Mouse (Mus musculus): Measurements from ENCODE around the gene Phex. TPM values are rescaled to one million over a fixed set of nuclear protein-coding genes. Genes with fewer than 3 reads are reported as not detected.

Phex gene
- polyA plus RNA-seq (2015; fragmentation: Nextera tagmentation; extraction: Ambion mirVana), result 0.21 and 0.29 TPM in 2 replicates

GRCm38 (mm10) chrX:157415212-157415611 lies at the start of gene Phex:
Gene Phex, minus strand, starts transcription at chrX:157415312.
- no peaks in the 10 kb centered on the region for H3K36me3 ChIP-seq (ENCODE audit: control insufficient read depth, insufficient read depth, low read length)
- no peaks in the 10 kb centered on the region for H3K27me3 ChIP-seq (replicated peaks; ENCODE audit: control insufficient read depth, insufficient read depth, low read length)
- H3K4me3 ChIP-seq (ENCODE audit: low read length), result no peak within 1 kb of the TSS
- WGBS, result 62% methylated on average over 5 of the region's 5 CpGs
- H3K9me3 ChIP-seq (ENCODE audit: control insufficient read depth, low read length), result no peaks in the 10 kb centered on the region
- no peaks in the 10 kb centered on the region for H3K4me1 ChIP-seq (ENCODE audit: control insufficient read depth, insufficient read depth, low read depth, low read length)
- ATAC-seq, result no peak
- no peak within 1 kb of the TSS for H3K27ac ChIP-seq (ENCODE audit: low read depth, low read length)
- no peak within 1 kb of the TSS for H3K9ac ChIP-seq (ENCODE audit: low read depth, low read length)
- H3K4me2 ChIP-seq (ENCODE audit: low read length), result no peak within 1 kb of the TSS

DNA sequence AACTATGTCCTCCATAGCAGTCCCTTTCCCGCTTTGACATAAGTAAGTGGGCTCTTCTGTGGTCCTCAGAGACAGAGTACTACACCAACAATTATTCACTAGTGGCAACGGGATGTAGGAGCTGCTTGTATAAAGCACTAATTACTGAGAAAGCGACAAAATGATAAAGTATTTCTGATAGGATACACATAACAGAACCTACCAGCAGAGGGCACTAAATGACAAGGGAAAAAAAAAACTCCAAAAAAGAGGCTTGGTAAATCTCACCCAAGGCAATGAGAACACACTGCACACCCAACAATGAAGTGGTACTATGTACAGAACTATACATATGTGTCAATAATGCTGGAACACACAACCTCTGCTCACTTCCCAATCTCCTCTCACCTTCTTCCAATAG lies 47.6 kb upstream of the Phex start:
- no peaks in the 10 kb centered on the region for H3K4me1 ChIP-seq (ENCODE audit: control insufficient read depth, insufficient read depth, low read depth, low read length)
- ATAC-seq, result no peak
- H3K36me3 ChIP-seq (ENCODE audit: control insufficient read depth, insufficient read depth, low read length), result no peaks in the 10 kb centered on the region
- H3K4me2 ChIP-seq (ENCODE audit: low read length), result no peak overlapping the region
- H3K4me3 ChIP-seq (ENCODE audit: low read length), result no peak overlapping the region
- WGBS, result 65% methylated on average over 3 of the region's 3 CpGs
- no peaks in the 10 kb centered on the region for H3K9me3 ChIP-seq (ENCODE audit: control insufficient read depth, low read length)
- H3K27ac ChIP-seq (ENCODE audit: low read depth, low read length), result no peak overlapping the region
- H3K27me3 ChIP-seq (replicated peaks; ENCODE audit: control insufficient read depth, insufficient read depth, low read length), result no peaks in the 10 kb centered on the region
- no peak overlapping the region for H3K9ac ChIP-seq (ENCODE audit: low read depth, low read length)

DNA sequence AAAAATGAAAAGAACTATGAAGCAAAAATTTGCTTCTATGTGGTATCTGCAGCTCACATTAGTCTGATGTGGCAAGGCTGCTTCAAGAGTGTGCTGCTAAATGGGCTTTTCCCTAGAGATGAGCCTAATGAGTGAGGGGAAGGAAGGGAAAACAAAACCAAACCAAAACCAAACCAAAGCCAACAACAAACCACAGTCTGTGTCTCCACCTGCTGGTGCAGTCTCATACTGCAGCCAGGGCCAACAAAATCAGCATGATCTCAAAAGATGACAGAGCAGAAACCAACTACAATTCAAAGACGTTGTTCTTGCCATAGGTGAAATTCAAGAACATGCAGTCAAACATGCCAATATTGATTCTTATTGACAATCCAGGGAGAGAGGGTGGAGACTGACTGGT lies 39.3 kb upstream of the Phex start:
- Histone ChIP-seq H3K4me2 (ENCODE audit: low read length) (no peak overlapping the region), H3K27ac (ENCODE audit: low read depth, low read length) (no peak overlapping the region), H3K36me3 (ENCODE audit: control insufficient read depth, insufficient read depth, low read length) (no peaks in the 10 kb centered on the region), H3K4me3 (ENCODE audit: low read length) (no peak overlapping the region), H3K4me1 (ENCODE audit: control insufficient read depth, insufficient read depth, low read depth, low read length) (no peaks in the 10 kb centered on the region), H3K27me3 (replicated peaks; ENCODE audit: control insufficient read depth, insufficient read depth, low read length) (no peaks in the 10 kb centered on the region), H3K9me3 (ENCODE audit: control insufficient read depth, low read length) (no peaks in the 10 kb centered on the region), H3K9ac (ENCODE audit: low read depth, low read length) (no peak overlapping the region)
- no peak for ATAC-seq
- 40% methylated on average over 1 of the region's 1 CpGs for WGBS

DNA sequence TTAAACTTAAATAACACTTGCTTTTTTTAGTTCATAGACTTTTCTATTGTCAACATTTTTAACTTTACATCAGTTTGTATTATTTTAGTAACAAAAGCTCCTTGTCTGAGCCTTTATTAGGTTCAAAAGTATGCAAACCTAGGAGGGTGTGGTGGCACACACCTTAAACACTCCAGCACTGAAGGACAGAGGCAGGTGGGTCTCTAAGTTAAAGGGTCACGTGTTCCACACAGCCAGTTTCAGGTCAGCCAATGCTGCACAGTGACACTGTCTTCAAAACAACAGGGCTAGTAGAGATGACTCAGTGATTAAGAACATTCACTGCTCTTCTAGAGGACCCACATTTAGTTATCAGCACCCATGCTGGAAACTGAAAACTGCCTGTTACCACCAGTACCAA lies 33.9 kb upstream of the Phex start:
- WGBS, result 83% methylated on average over 1 of the region's 1 CpGs
- no peak for ATAC-seq
- Histone ChIP-seq H3K36me3 (ENCODE audit: control insufficient read depth, insufficient read depth, low read length) (no peaks in the 10 kb centered on the region), H3K9ac (ENCODE audit: low read depth, low read length) (no peak overlapping the region), H3K27me3 (replicated peaks; ENCODE audit: control insufficient read depth, insufficient read depth, low read length) (no peaks in the 10 kb centered on the region), H3K4me2 (ENCODE audit: low read length) (no peak overlapping the region), H3K4me3 (ENCODE audit: low read length) (no peak overlapping the region), H3K4me1 (ENCODE audit: control insufficient read depth, insufficient read depth, low read depth, low read length) (no peaks in the 10 kb centered on the region), H3K27ac (ENCODE audit: low read depth, low read length) (no peak overlapping the region), H3K9me3 (ENCODE audit: control insufficient read depth, low read length) (no peaks in the 10 kb centered on the region)

- H3K27ac ChIP-seq (ENCODE audit: low read depth, low read length), result no peak overlapping the region
- H3K9me3 ChIP-seq (ENCODE audit: control insufficient read depth, low read length), result no peaks in the 10 kb centered on the region
- no peak overlapping the region for H3K9ac ChIP-seq (ENCODE audit: low read depth, low read length)
- H3K4me1 ChIP-seq (ENCODE audit: control insufficient read depth, insufficient read depth, low read depth, low read length), result no peaks in the 10 kb centered on the region
- H3K36me3 ChIP-seq (ENCODE audit: control insufficient read depth, insufficient read depth, low read length), result no peaks in the 10 kb centered on the region
- no peak overlapping the region for H3K4me2 ChIP-seq (ENCODE audit: low read length)
- no peak for ATAC-seq
- H3K27me3 ChIP-seq (replicated peaks; ENCODE audit: control insufficient read depth, insufficient read depth, low read length), result no peaks in the 10 kb centered on the region
- no peak overlapping the region for H3K4me3 ChIP-seq (ENCODE audit: low read length)
- 74% methylated on average over 6 of the region's 6 CpGs for WGBS
Observed at GRCm38 (mm10) chrX:157447431-157447830, 32.3 kb upstream of the Phex start.

GRCm38 (mm10) chrX:157434768-157435167 lies 19.7 kb upstream of the Phex start:
- no peak for ATAC-seq
- Histone ChIP-seq H3K9ac (ENCODE audit: low read depth, low read length) (no peak overlapping the region), H3K4me3 (ENCODE audit: low read length) (no peak overlapping the region), H3K9me3 (ENCODE audit: control insufficient read depth, low read length) (no peaks in the 10 kb centered on the region), H3K27me3 (replicated peaks; ENCODE audit: control insufficient read depth, insufficient read depth, low read length) (no peaks in the 10 kb centered on the region), H3K4me1 (ENCODE audit: control insufficient read depth, insufficient read depth, low read depth, low read length) (no peaks in the 10 kb centered on the region), H3K36me3 (ENCODE audit: control insufficient read depth, insufficient read depth, low read length) (no peaks in the 10 kb centered on the region), H3K4me2 (ENCODE audit: low read length) (no peak overlapping the region), H3K27ac (ENCODE audit: low read depth, low read length) (no peak overlapping the region)
- WGBS, result 88% methylated on average over 1 of the region's 1 CpGs

DNA sequence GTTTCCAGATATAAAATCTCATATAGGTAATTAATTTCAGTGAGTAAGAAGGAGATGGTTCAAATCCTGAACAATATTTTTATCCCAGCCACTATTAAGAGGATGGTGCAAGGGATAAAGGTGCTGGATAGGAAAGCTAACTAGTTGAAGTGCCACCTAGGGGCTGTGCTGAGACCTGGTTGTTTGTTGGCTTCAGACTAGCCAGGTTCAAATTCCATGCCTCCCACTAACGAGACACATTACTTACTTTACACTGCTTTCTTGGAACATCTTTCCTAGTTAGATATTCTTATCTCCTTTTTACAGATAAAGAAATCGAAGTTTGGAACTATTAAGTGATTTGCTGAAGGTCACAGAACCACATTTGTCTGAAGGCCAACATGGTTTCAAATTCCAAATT lies 4.3 kb upstream of the Phex start:
- no peaks in the 10 kb centered on the region for H3K9me3 ChIP-seq (ENCODE audit: control insufficient read depth, low read length)
- no peaks in the 10 kb centered on the region for H3K36me3 ChIP-seq (ENCODE audit: control insufficient read depth, insufficient read depth, low read length)
- H3K27me3 ChIP-seq (replicated peaks; ENCODE audit: control insufficient read depth, insufficient read depth, low read length), result no peaks in the 10 kb centered on the region
- no peaks in the 10 kb centered on the region for H3K4me1 ChIP-seq (ENCODE audit: control insufficient read depth, insufficient read depth, low read depth, low read length)
- 69% methylated on average over 2 of the region's 2 CpGs for WGBS
- no peak for ATAC-seq
- no peak overlapping the region for H3K9ac ChIP-seq (ENCODE audit: low read depth, low read length)
- no peak overlapping the region for H3K4me2 ChIP-seq (ENCODE audit: low read length)
- H3K4me3 ChIP-seq (ENCODE audit: low read length), result no peak overlapping the region
- no peak overlapping the region for H3K27ac ChIP-seq (ENCODE audit: low read depth, low read length)

DNA sequence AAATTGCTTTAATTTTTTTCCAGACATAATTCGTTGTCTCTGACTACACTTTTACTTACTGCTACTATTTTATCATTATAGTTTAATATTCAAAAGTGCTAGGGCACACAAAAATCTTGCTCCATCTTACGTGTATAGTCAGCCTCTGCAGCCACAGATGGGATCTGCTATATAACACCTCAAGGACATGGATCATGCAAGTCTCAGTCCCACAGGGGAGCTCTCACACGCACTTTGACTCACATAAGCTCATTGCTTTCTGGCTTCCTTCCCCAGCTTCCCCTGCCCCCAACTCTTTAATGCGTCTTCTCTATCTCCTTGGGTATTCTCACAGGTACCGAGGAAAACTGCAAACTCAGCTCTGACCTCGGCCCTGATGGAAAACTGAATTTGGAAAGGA lies 10.2 kb downstream of the Phex start:
- Histone ChIP-seq H3K4me3 (ENCODE audit: low read length) (no peak overlapping the region), H3K27me3 (replicated peaks; ENCODE audit: control insufficient read depth, insufficient read depth, low read length) (no peaks in the 10 kb centered on the region), H3K9me3 (ENCODE audit: control insufficient read depth, low read length) (no peaks in the 10 kb centered on the region), H3K36me3 (ENCODE audit: control insufficient read depth, insufficient read depth, low read length) (no peaks in the 10 kb centered on the region), H3K27ac (ENCODE audit: low read depth, low read length) (no peak overlapping the region), H3K4me1 (ENCODE audit: control insufficient read depth, insufficient read depth, low read depth, low read length) (no peaks in the 10 kb centered on the region), H3K4me2 (ENCODE audit: low read length) (no peak overlapping the region), H3K9ac (ENCODE audit: low read depth, low read length) (no peak overlapping the region)
- WGBS, result 60% methylated on average over 6 of the region's 6 CpGs
- no peak for ATAC-seq

GRCm38 (mm10) chrX:157391241-157391640 lies 23.9 kb downstream of the Phex start:
- no peak for ATAC-seq
- H3K4me2 ChIP-seq (ENCODE audit: low read length), result no peak overlapping the region
- H3K27ac ChIP-seq (ENCODE audit: low read depth, low read length), result no peak overlapping the region
- no peak overlapping the region for H3K9ac ChIP-seq (ENCODE audit: low read depth, low read length)
- no peaks in the 10 kb centered on the region for H3K36me3 ChIP-seq (ENCODE audit: control insufficient read depth, insufficient read depth, low read length)
- WGBS, result 66% methylated on average over 2 of the region's 2 CpGs
- H3K4me1 ChIP-seq (ENCODE audit: control insufficient read depth, insufficient read depth, low read depth, low read length), result no peaks in the 10 kb centered on the region
- H3K27me3 ChIP-seq (replicated peaks; ENCODE audit: control insufficient read depth, insufficient read depth, low read length), result no peaks in the 10 kb centered on the region
- H3K9me3 ChIP-seq (ENCODE audit: control insufficient read depth, low read length), result no peaks in the 10 kb centered on the region
- no peak overlapping the region for H3K4me3 ChIP-seq (ENCODE audit: low read length)

GRCm38 (mm10) chrX:157390102-157390501 lies 25.0 kb downstream of the Phex start:
- H3K27ac ChIP-seq (ENCODE audit: low read depth, low read length), result no peak overlapping the region
- no peaks in the 10 kb centered on the region for H3K36me3 ChIP-seq (ENCODE audit: control insufficient read depth, insufficient read depth, low read length)
- 67% methylated on average over 6 of the region's 6 CpGs for WGBS
- no peaks in the 10 kb centered on the region for H3K27me3 ChIP-seq (replicated peaks; ENCODE audit: control insufficient read depth, insufficient read depth, low read length)
- H3K9ac ChIP-seq (ENCODE audit: low read depth, low read length), result no peak overlapping the region
- H3K4me2 ChIP-seq (ENCODE audit: low read length), result no peak overlapping the region
- ATAC-seq, result no peak
- H3K9me3 ChIP-seq (ENCODE audit: control insufficient read depth, low read length), result no peaks in the 10 kb centered on the region
- H3K4me3 ChIP-seq (ENCODE audit: low read length), result no peak overlapping the region
- no peaks in the 10 kb centered on the region for H3K4me1 ChIP-seq (ENCODE audit: control insufficient read depth, insufficient read depth, low read depth, low read length)

All from hindbrain, embryonic 16.5 days (tissue).